Mouse (Mus musculus) spleen, embryonic (tissue): ENCODE data around the gene Mesp2.

Experiments
- CTCF ChIA-PET: fragments of 350-600 bp; sonication (Branson Sonifier 250); formaldehyde crosslinking; loops from one replicate; lab custom pipeline; 2022; lab: Charles Lee

Mesp2 gene

GRCm38 (mm10) chr7:79861794-79862193 lies 51.3 kb downstream of the Mesp2 start:
- CTCF ChIA-PET = no interaction called here
